Mouse (Mus musculus) midbrain, embryonic 15.5 days (tissue): ENCODE measurements around the gene Hoxb3. TPM values are rescaled to one million over a fixed set of nuclear protein-coding genes. Genes with fewer than 3 reads are reported as not detected.

Experiments
- ATAC-seq: fragments of 200-750 bp; cut with Nextera tagmentation; replicated peaks from 2 replicates; pipeline ENCODE4 v1.8.0; 2017; ENCODE audit warnings: moderate TSS enrichment
- H3K27ac ChIP-seq: fragments of 300-500 bp; sonication (generic); 2 replicates; pipeline ENCODE4 v1.5.1; 2015; ENCODE audit warnings: mild to moderate bottlenecking, inconsistent platforms
- H3K27me3 ChIP-seq: fragments of 300-500 bp; sonication (generic); replicated peaks from 2 replicates; pipeline ENCODE4 v1.6.1; 2015; ENCODE audit warnings: inconsistent platforms
- H3K36me3 ChIP-seq: fragments of 300-500 bp; sonication (generic); replicated peaks from 2 replicates; pipeline ENCODE4 v1.6.1; 2015; ENCODE audit warnings: inconsistent platforms
- H3K4me1 ChIP-seq: fragments of 300-500 bp; sonication (generic); 2 replicates; pipeline ENCODE4 v1.6.1; 2015; ENCODE audit warnings: inconsistent platforms
- H3K4me2 ChIP-seq: fragments of 300-500 bp; sonication (generic); 2 replicates; pipeline ENCODE4 v1.6.1; 2015; ENCODE audit warnings: inconsistent platforms, mild to moderate bottlenecking, moderate library complexity
- H3K4me3 ChIP-seq: fragments of 300-500 bp; sonication (generic); 2 replicates; pipeline ENCODE4 v1.5.1; 2015; ENCODE audit warnings: mild to moderate bottlenecking, inconsistent platforms
- H3K9ac ChIP-seq: fragments of 300-500 bp; sonication (generic); 2 replicates; pipeline ENCODE4 v1.6.1; 2015; ENCODE audit warnings: mild to moderate bottlenecking, inconsistent platforms
- H3K9me3 ChIP-seq: fragments of 300-500 bp; sonication (generic); 2 replicates; pipeline ENCODE4 v1.6.1; 2016; ENCODE audit warnings: inconsistent platforms
- WGBS: fragments of 180-500 bp; shearing (Covaris S2); methylation state at CpG from one replicate; pipeline ENCODE4 v1.1.7; 2015; ENCODE audit warnings: mixed read lengths; 5-methylcytosine and 5-hydroxymethylcytosine counted together
- polyA plus RNA-seq: library from polyadenylated mRNA; unstranded; fragments of >200 nt; fragmentation: Nextera tagmentation; extraction: Ambion mirVana; gene quantifications from 2 replicates; pipeline ENCODE4 v1.2.1, GENCODE M21; 2015

Hoxb3 gene
- polyA plus RNA-seq, 1 experiment from 2014 or later, result not detected

DNA sequence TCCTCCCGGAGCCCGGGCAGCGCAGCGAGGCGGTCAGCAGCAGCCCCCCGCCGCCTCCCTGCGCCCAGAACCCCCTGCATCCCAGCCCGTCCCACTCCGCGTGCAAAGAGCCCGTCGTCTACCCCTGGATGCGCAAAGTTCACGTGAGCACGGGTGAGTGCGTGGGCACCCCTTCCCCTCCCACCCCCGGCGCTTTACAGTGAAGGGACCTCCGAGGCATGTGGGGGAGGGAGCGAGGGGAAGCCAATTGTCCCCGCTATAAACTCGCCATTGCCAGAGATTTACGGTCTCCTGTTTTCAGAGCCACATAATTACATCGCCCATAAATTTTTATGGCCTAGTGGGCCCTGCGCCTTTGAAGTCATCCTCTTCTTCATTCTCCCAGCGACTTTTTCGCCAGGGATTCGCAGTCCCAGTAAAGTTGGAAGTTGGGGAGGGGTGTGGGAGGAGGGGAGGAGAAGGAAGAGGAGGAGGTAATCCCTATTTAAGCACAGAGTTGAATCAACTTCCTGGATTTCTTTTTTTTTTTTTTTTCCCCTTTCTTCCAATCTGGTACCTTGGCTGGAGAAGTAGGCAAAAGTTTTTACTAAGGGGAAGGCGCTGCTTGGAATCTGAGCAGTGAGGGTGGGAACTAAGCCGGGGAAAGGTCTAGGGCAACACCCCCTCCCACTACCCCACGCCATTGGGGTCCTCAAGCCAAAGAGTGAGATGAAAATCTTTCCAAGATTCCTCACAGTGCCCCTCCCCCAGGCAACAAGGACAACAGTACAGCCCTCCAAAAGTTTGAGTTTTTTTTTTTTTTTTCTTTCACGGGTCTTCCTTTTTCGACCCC, 3.8 kb upstream of the Hoxb3 start:
- H3K4me2 ChIP-seq, result peak overlapping the region; percentile 30; the same call in 1 of the 2 replicates
- 0% methylated on average over 34 of the region's 34 CpGs for WGBS
- H3K4me1 ChIP-seq, result 0 out of 2 replicates have a peak, but pooled peaks cover 3% of the 10 kb centered on the region
- no peak for ATAC-seq
- H3K27me3 ChIP-seq, result peaks cover 97% of the 10 kb centered on the region
- no peaks in the 10 kb centered on the region for H3K36me3 ChIP-seq
- H3K27ac ChIP-seq, result no peak overlapping the region
- 0 out of 2 replicates have a peak overlapping the region, but pooled peaks have one; percentile 2 for H3K4me3 ChIP-seq
- no peak overlapping the region for H3K9ac ChIP-seq
- H3K9me3 ChIP-seq, result no peaks in the 10 kb centered on the region

DNA sequence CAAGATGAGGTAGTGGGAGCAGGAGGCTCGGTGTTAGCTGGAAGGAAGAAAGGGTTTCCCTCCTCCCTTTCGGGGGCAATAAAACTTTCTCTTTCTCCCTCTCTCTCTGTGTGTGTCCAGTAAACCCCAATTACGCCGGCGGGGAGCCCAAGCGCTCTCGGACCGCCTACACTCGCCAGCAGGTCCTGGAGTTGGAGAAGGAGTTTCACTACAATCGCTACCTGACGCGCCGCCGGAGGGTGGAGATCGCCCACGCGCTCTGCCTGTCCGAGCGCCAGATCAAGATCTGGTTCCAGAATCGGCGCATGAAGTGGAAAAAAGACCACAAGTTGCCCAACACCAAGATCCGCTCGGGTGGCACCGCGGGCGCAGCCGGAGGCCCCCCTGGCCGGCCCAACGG, 3.2 kb upstream of the Hoxb3 start:
- no peaks in the 10 kb centered on the region for H3K36me3 ChIP-seq
- peaks cover 97% of the 10 kb centered on the region for H3K27me3 ChIP-seq
- no peak overlapping the region for H3K4me2 ChIP-seq
- no peak overlapping the region for H3K4me3 ChIP-seq
- no peak for ATAC-seq
- WGBS, result 2% methylated on average over 29 of the region's 29 CpGs
- no peaks in the 10 kb centered on the region for H3K9me3 ChIP-seq
- H3K27ac ChIP-seq, result no peak overlapping the region
- 0 out of 2 replicates have a peak, but pooled peaks cover 3% of the 10 kb centered on the region for H3K4me1 ChIP-seq
- H3K9ac ChIP-seq, result no peak overlapping the region

DNA sequence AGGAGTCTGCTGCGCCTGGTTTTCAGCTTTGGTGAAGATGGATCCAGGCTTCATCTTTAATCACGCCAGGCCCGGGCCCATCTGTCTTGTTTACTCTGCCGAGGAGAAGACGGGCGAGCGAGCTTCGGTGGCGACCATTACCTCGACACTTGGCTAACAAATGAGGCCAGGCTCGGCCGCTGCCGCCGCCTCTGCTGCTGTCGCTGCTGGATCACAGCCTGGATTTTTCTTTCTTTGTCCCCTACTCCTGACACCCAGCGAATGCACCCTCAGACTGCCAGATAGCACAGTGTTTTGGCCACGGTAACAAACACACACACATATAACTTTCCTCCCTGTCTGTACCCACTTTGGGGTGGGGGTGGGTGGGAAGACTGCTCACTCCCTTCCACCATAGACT, 2.4 kb upstream of the Hoxb3 start:
- no peak overlapping the region for H3K4me3 ChIP-seq
- no peaks in the 10 kb centered on the region for H3K36me3 ChIP-seq
- ATAC-seq, result no peak
- peaks cover 97% of the 10 kb centered on the region for H3K27me3 ChIP-seq
- H3K4me2 ChIP-seq, result no peak overlapping the region
- no peaks in the 10 kb centered on the region for H3K9me3 ChIP-seq
- no peak overlapping the region for H3K27ac ChIP-seq
- 1% methylated on average over 17 of the region's 17 CpGs for WGBS
- H3K9ac ChIP-seq, result no peak overlapping the region
- H3K4me1 ChIP-seq, result 0 out of 2 replicates have a peak, but pooled peaks cover 3% of the 10 kb centered on the region

DNA sequence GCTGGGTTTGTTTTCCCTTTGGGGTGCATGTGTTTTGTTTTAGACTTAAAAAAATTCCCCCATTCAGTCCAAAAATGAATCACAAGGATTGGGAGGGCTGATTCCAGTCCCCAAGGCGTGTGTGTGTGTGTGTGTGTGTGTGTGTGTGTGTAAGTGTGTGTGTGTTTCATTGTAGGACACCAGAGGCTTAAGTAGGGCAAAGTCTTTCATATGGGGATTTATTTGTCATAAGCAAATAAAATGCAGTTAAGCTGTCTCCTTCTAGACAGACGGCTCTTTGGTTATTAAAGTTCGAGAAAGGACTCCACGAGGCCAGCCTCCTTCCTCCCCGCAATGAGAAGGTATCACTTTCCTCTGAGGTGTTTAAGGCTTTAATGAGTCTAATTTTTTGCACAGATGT, 1.3 kb upstream of the Hoxb3 start:
- H3K36me3 ChIP-seq, result no peaks in the 10 kb centered on the region
- 0 out of 2 replicates have a peak, but pooled peaks cover 3% of the 10 kb centered on the region for H3K4me1 ChIP-seq
- H3K9me3 ChIP-seq, result no peaks in the 10 kb centered on the region
- H3K4me2 ChIP-seq, result no peak overlapping the region
- WGBS, result 6% methylated on average over 5 of the region's 5 CpGs
- no peak overlapping the region for H3K4me3 ChIP-seq
- no peak overlapping the region for H3K27ac ChIP-seq
- peaks cover 94% of the 10 kb centered on the region for H3K27me3 ChIP-seq
- no peak for ATAC-seq
- H3K9ac ChIP-seq, result no peak overlapping the region

DNA sequence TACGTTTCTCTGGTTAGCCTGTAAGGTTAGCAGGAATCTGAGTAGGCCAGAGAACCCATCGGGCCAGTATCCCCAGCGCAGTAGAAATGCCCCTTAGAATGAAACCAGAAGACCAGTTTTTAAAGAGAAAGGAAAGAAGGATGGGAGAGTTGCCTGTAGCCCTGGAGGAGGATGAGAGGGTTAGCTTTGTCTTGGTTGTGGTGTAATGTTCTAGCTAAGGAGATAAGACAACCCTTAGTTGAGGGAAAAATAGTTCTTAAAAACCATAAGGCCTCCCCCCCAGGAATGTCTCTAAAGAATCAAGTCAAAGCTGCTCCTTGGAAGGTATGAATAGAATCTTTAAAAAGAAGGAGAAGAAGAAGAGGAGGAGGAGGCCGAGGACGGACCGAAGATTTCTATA, 388 bp upstream of the Hoxb3 start:
- WGBS, result 3% methylated on average over 6 of the region's 6 CpGs
- H3K4me2 ChIP-seq, result no peak overlapping the region
- ATAC-seq, result no peak

DNA sequence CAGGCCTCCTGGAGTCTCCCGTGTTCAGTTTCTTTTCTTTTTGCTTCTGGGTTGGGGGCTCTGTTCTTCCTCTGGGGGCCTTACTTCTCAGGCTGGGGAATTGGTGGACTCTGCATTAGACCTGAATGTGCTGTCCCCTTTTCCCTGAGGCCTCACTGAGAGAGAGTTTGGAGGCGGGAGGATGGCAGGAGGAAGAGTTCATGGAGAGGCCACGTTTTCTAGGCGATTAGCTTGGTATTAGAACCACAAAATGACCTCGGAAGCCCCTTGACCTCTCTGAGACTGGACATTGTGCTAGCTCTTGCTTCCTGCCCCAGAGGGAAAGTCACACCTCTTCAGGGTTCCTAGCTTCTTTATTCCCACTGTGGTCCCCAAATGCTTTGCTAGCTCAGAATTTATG, 999 bp downstream of the Hoxb3 start:
- no peak for ATAC-seq
- H3K9ac ChIP-seq, result no peak overlapping the region
- H3K36me3 ChIP-seq, result no peaks in the 10 kb centered on the region
- H3K27me3 ChIP-seq, result peaks cover 95% of the 10 kb centered on the region
- no peak overlapping the region for H3K27ac ChIP-seq
- no peaks in the 10 kb centered on the region for H3K4me1 ChIP-seq
- H3K9me3 ChIP-seq, result no peaks in the 10 kb centered on the region
- H3K4me3 ChIP-seq, result no peak overlapping the region
- 0% methylated on average over 5 of the region's 5 CpGs for WGBS
- H3K4me2 ChIP-seq, result no peak overlapping the region

More for the DNA sequence above, 388 bp upstream of the Hoxb3 start:
- Histone ChIP-seq H3K27ac (no peak overlapping the region), H3K36me3 (no peaks in the 10 kb centered on the region), H3K4me1 (0 out of 2 replicates have a peak, but pooled peaks cover 3% of the 10 kb centered on the region), H3K9me3 (no peaks in the 10 kb centered on the region), H3K9ac (no peak overlapping the region), H3K27me3 (peaks cover 95% of the 10 kb centered on the region), H3K4me3 (no peak overlapping the region)

DNA sequence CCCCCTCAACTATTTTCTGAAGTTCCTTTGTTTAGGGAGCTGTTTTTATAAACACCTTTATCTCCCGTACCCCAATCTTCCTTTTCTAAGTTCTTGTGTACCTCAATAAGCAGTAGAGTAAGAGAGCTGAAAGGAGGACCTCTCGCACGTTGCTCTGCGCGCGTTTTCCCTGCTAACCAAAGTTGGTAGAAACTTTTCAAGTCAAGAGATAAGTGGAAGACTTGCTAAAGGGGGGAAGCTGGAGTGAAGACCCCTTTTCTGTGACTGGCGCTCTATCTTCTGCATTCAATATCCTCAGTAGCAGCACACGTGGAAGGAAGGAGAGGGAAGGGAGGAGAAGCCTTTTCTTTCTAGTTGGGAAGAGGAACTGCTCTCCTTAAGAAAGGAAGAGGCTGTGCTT, 1.8 kb downstream of the Hoxb3 start:
- H3K4me1 ChIP-seq, result no peaks in the 10 kb centered on the region
- ATAC-seq, result no peak
- H3K9me3 ChIP-seq, result no peaks in the 10 kb centered on the region
- no peak overlapping the region for H3K4me2 ChIP-seq
- H3K4me3 ChIP-seq, result no peak overlapping the region
- 3% methylated on average over 8 of the region's 8 CpGs for WGBS
- no peak overlapping the region for H3K9ac ChIP-seq
- no peaks in the 10 kb centered on the region for H3K36me3 ChIP-seq
- H3K27ac ChIP-seq, result no peak overlapping the region
- H3K27me3 ChIP-seq, result peaks cover 94% of the 10 kb centered on the region

DNA sequence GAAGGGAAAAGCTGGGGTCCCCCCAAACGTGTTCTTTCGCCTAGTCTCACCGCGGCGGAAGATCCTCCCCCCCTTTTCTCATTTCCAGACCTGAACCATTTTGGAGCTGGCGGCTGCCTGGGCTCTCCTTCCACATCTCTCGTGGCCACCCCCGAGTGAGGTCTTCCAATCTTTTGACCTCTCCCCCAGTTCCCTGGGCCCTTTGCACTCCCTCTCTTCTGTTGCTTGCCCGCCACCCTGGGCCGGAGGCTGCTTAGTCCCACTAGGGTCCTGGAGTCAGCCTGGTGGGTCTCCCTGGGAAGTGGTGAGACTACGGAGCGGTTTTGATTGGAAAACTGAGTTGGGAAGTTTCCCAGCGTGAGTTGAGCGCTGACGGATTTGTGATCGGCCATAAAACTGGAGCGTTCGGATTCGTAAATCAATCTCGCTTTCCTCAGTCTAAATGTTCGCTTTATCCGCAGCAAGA, 2.7 kb downstream of the Hoxb3 start:
- ATAC-seq, result no peak
- Histone ChIP-seq H3K27me3 (peaks cover 95% of the 10 kb centered on the region), H3K27ac (no peak overlapping the region), H3K4me3 (no peak overlapping the region), H3K4me1 (no peaks in the 10 kb centered on the region), H3K36me3 (no peaks in the 10 kb centered on the region), H3K4me2 (no peak overlapping the region), H3K9me3 (no peaks in the 10 kb centered on the region), H3K9ac (no peak overlapping the region)
- 1% methylated on average over 22 of the region's 22 CpGs for WGBS

DNA sequence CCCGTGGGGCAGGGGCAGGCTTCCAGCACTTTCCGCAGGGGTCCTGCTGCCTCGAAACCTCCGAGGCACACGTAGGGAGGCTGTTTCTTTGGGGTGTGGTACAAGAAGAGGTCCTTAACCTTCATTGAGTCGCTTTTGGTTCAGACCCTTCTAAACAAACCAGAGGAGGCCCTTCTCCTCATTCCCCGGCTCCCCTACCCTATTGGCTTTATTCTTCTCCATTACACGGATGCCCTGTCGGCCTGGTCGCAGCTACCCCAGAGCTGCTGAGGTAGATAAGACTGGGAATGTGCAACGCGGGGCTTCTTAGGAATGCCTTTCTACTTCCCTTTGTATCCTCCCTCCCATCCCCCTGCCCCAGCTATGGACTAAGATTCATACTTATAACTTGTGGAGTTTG, 3.6 kb downstream of the Hoxb3 start:
- H3K27me3 ChIP-seq, result peaks cover 95% of the 10 kb centered on the region
- H3K9me3 ChIP-seq, result no peaks in the 10 kb centered on the region
- H3K9ac ChIP-seq, result no peak overlapping the region
- H3K4me1 ChIP-seq, result no peaks in the 10 kb centered on the region
- 2% methylated on average over 12 of the region's 12 CpGs for WGBS
- no peaks in the 10 kb centered on the region for H3K36me3 ChIP-seq
- H3K27ac ChIP-seq, result no peak overlapping the region
- H3K4me2 ChIP-seq, result no peak overlapping the region
- no peak for ATAC-seq
- no peak overlapping the region for H3K4me3 ChIP-seq

DNA sequence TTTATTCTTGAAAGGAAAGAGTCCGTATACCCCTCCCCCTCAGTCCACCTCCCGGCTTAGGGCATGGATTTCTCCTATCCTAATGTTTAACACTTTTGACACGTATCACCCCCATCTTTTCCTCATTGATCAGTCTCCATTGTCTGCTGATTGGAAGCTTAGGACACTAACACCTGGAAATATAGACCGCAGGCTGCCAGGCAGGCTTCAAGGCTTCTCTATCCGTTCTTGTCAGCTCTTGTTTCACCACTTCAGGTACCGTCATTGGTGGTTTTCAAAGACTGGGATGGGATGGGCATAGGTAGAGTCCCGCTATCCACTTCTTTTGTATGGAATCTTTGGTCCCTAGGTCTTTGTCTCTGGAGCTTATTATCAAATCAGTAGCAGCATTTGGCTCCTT, 4.0 kb downstream of the Hoxb3 start:
- Histone ChIP-seq H3K9ac (no peak overlapping the region), H3K4me3 (no peak overlapping the region), H3K4me2 (no peak overlapping the region), H3K4me1 (no peaks in the 10 kb centered on the region), H3K9me3 (no peaks in the 10 kb centered on the region), H3K36me3 (no peaks in the 10 kb centered on the region), H3K27me3 (peaks cover 95% of the 10 kb centered on the region), H3K27ac (no peak overlapping the region)
- ATAC-seq, result no peak
- 3% methylated on average over 7 of the region's 7 CpGs for WGBS

DNA sequence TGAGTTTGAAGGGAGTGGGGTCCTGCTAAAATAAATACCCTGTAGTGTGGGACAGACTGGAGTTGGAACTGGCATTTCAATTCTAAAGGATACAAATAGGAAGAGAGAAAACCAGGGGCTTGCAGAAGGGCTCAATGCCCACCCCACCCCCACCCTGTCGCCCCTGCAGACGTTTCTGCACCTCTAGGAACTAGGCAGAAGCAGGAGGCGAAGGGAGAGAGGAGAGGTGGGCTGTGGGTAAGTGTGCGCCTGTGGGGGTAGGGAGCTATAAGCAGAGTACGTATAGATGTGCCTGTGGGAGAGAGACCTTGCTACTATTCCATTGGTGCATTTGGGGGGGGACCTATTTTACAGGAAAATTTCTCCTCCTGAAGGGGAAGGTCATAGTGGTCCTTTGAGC, 4.6 kb downstream of the Hoxb3 start:
- no peak for ATAC-seq
- H3K4me1 ChIP-seq, result no peaks in the 10 kb centered on the region; the same call in 1 of the 2 replicates
- no peaks in the 10 kb centered on the region for H3K9me3 ChIP-seq
- H3K4me3 ChIP-seq, result no peak overlapping the region
- no peak overlapping the region for H3K4me2 ChIP-seq
- no peak overlapping the region for H3K27ac ChIP-seq
- no peak overlapping the region for H3K9ac ChIP-seq
- WGBS, result 0% methylated on average over 5 of the region's 5 CpGs
- peaks cover 95% of the 10 kb centered on the region for H3K27me3 ChIP-seq
- H3K36me3 ChIP-seq, result no peaks in the 10 kb centered on the region

DNA sequence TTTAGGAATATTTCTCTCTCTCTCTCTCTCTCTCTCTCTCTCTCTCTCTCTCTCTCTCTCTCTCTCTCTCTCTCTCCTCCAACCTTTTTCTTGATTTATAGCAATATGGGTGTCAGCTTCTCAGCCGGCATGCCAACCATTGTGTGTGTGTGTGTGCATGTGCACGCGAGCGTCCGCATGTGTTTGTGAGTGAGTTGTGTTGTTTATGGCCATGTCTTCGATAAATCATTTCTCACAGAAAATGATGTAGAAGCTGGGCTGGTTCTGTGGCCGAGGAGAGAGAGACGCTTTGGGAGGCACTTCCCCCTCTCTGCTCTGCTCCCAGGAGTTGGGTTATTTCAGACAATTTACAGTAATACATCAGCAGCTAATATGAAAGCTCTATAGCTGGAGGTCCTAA, 5.5 kb downstream of the Hoxb3 start:
- H3K4me1 ChIP-seq, result no peaks in the 10 kb centered on the region; the same call in 1 of the 2 replicates
- no peak overlapping the region for H3K9ac ChIP-seq
- H3K36me3 ChIP-seq, result no peaks in the 10 kb centered on the region
- no peaks in the 10 kb centered on the region for H3K9me3 ChIP-seq
- 6% methylated on average over 8 of the region's 8 CpGs for WGBS
- no peak overlapping the region for H3K4me3 ChIP-seq
- no peak overlapping the region for H3K4me2 ChIP-seq
- H3K27me3 ChIP-seq, result peaks cover 95% of the 10 kb centered on the region
- no peak for ATAC-seq
- no peak overlapping the region for H3K27ac ChIP-seq

DNA sequence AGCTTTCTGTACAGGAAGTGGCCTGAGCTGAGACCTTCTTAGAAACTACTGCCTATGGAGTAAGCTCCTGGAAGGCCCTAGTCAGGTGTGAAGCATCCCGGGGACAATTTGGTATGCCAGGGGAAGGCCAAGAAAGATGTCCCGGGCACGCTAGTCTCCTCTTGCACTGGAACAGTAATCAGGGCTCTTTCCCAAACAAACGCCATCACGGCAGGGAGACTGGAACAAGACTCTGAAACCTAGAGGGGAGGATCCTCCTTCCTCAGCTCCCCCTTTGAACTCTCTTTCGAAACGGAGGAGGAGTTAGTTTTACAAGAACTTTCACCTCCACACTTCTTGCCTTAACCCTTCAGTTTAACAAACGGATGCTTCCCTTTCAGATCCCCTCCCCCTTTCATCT, 9.0 kb downstream of the Hoxb3 start:
- no peaks in the 10 kb centered on the region; the same call in 1 of the 2 replicates for H3K4me1 ChIP-seq
- H3K4me3 ChIP-seq, result no peak overlapping the region
- no peak overlapping the region for H3K4me2 ChIP-seq
- no peak for ATAC-seq
- no peak overlapping the region for H3K27ac ChIP-seq
- no peak overlapping the region for H3K9ac ChIP-seq
- no peaks in the 10 kb centered on the region for H3K36me3 ChIP-seq
- H3K27me3 ChIP-seq, result peaks cover 99% of the 10 kb centered on the region
- no peaks in the 10 kb centered on the region for H3K9me3 ChIP-seq
- WGBS, result 0% methylated on average over 8 of the region's 8 CpGs
